In the genomic region with DNA sequence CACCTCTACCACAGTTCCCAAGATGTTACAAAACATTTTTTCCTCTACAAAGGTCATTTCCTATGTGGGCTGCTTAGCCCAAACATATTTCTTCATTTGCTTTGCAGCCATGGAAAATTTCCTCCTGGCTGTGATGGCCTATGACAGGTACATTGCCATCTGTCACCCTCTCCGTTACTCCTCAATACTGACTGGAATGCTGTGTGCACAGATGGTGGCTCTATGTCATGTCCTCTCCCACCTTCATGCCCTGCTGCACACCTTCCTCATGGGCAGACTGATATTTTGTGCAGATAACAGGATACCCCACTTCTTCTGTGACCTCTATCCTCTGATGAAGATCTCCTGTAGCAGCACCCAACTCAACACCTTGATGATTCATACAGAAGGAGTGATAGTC, we compare ENCODE assay signal across 30 mouse cellular contexts. TPM values are rescaled to one million over a fixed set of nuclear protein-coding genes. Genes with fewer than 3 reads are reported as not detected.
DNase-seq lines count a peak whose midpoint lies in the region; ATAC-seq lines count a peak whose summit lies in the region.
"Had no signal": no experiment of that assay in that cellular context is flagged by ENCODE, and none has a peak within 500 bp of the region (broad histone marks: within the 10 kb centered on the region; RNA-seq: fewer than 3 reads in every experiment).

No protein-coding gene starts in this region.

- intact Hi-C loops in heart, postnatal 14 days (cut with DNase I) = no loop called here

- peak; percentile 14 for DNase-seq in cerebellum, adult 11 months
- DNase-seq in cerebellum, adult 18-20 months = peak; percentile 25 to 30
- peak; percentile 48 for DNase-seq in cerebellum, adult 9-10 months
- DNase-seq in cerebellum, postnatal 25 days = peak; percentile 6 to 11
- DNase-seq in heart, postnatal 14 days = no peak
- no peak for DNase-seq in spleen, postnatal 10 days (ENCODE audit: low spot score in 2 of 2)
- no peak for DNase-seq in spleen, adult 12 weeks (ENCODE audit: low spot score)
- DNase-seq: adrenal gland, adult 8-10 months; adrenal gland, postnatal 25 days; gastrocnemius, postnatal 25 days; heart, adult 18-20 months; kidney, adult 2 months had no signal

- no peaks in the 10 kb centered on the region for H3K27me3 ChIP-seq in forebrain, embryonic 13.5 days
- H3K27me3 ChIP-seq: forebrain, embryonic 15.5 days; heart, embryonic 13.5 days; hindbrain, embryonic 12.5 days; hindbrain, embryonic 15.5 days had no signal

- no peaks in the 10 kb centered on the region for H3K4me1 ChIP-seq in forebrain, embryonic 13.5 days
- H3K4me1 ChIP-seq: forebrain, embryonic 10.5 days; forebrain, embryonic 15.5 days; heart, embryonic 13.5 days; hindbrain, embryonic 12.5 days; hindbrain, embryonic 15.5 days had no signal

- 82% methylated on average over 1 of the region's 1 CpGs for WGBS in forebrain, embryonic 13.5 days

- H3K9ac ChIP-seq in forebrain, embryonic 13.5 days = no peak overlapping the region
- H3K9ac ChIP-seq: forebrain, embryonic 15.5 days; heart, embryonic 13.5 days; hindbrain, embryonic 12.5 days; hindbrain, embryonic 15.5 days had no signal

- H3K9me3 ChIP-seq in forebrain, embryonic 13.5 days (replicated peaks) = peaks cover 26% of the 10 kb centered on the region
- H3K9me3 ChIP-seq: hindbrain, embryonic 15.5 days had no signal

- H3K4me3 ChIP-seq in forebrain, embryonic 13.5 days = no peak overlapping the region
- H3K4me3 ChIP-seq: forebrain, embryonic 10.5 days; forebrain, embryonic 15.5 days; heart, embryonic 13.5 days; hindbrain, embryonic 12.5 days; hindbrain, embryonic 15.5 days had no signal

- H3K36me3 ChIP-seq in forebrain, embryonic 13.5 days (ENCODE audit: poor library complexity, severe bottlenecking) = no peaks in the 10 kb centered on the region
- H3K36me3 ChIP-seq: forebrain, embryonic 10.5 days; forebrain, embryonic 15.5 days; heart, embryonic 13.5 days; hindbrain, embryonic 12.5 days; hindbrain, embryonic 15.5 days had no signal

- no peak for ATAC-seq in forebrain, embryonic 13.5 days
- ATAC-seq: CD4-positive, CD25-positive, alpha-beta regulatory T cell, adult 4 months; forebrain, embryonic 15.5 days; intestine, postnatal 0 days had no signal

- H3K4me2 ChIP-seq in forebrain, embryonic 13.5 days = no peak overlapping the region
- H3K4me2 ChIP-seq: forebrain, embryonic 15.5 days; heart, embryonic 13.5 days; hindbrain, embryonic 12.5 days; hindbrain, embryonic 15.5 days had no signal

- H3K27ac ChIP-seq in forebrain, embryonic 13.5 days = no peak overlapping the region
- H3K27ac ChIP-seq: forebrain, embryonic 10.5 days; forebrain, embryonic 15.5 days; heart, embryonic 13.5 days; hindbrain, embryonic 12.5 days; hindbrain, embryonic 15.5 days had no signal

RNA-seq across cellular contexts. Expression of gene Olfr357, which starts 3.4 kb away (rescaled TPM):
- polyA plus RNA-seq in forebrain, embryonic 13.5 days (2015; fragmentation: Nextera tagmentation; extraction: Ambion mirVana) = not detected in 2 replicates
- total RNA-seq in heart, postnatal 14 days (2021) = not detected
- total RNA-seq: adrenal gland, adult 8-10 months; adrenal gland, postnatal 25 days; gastrocnemius, adult 8-10 months; gastrocnemius, postnatal 25 days; heart, adult 18-20 months; heart, postnatal 25 days; hematopoietic stem cell, adult 5-6 weeks; MEL had no signal
- polyA plus RNA-seq: C2C12; CD4-positive, CD25-positive, alpha-beta regulatory T cell, adult 4 months; embryonic facial prominence, embryonic 11.5 days; embryonic facial prominence, embryonic 14.5 days; forebrain, embryonic 10.5 days; forebrain, embryonic 15.5 days; gonadal fat pad, adult 2 months; heart, embryonic 13.5 days; heart, embryonic 16.5 days; hindbrain, embryonic 12.5 days; hindbrain, embryonic 15.5 days; intestine, embryonic 14.5 days; intestine, postnatal 0 days; kidney, adult 2 months had no signal

RNA-seq across cellular contexts. Expression of gene Olfr358, which starts 12.1 kb away (rescaled TPM):
- polyA plus RNA-seq in forebrain, embryonic 13.5 days (2015; fragmentation: Nextera tagmentation; extraction: Ambion mirVana) = not detected in 2 replicates
- not detected for total RNA-seq in heart, postnatal 14 days (2021)
- total RNA-seq: adrenal gland, adult 8-10 months; adrenal gland, postnatal 25 days; gastrocnemius, adult 8-10 months; gastrocnemius, postnatal 25 days; heart, adult 18-20 months; heart, postnatal 25 days; hematopoietic stem cell, adult 5-6 weeks; MEL had no signal
- polyA plus RNA-seq: C2C12; CD4-positive, CD25-positive, alpha-beta regulatory T cell, adult 4 months; embryonic facial prominence, embryonic 11.5 days; forebrain, embryonic 10.5 days; forebrain, embryonic 15.5 days; gonadal fat pad, adult 2 months; heart, embryonic 13.5 days; heart, embryonic 16.5 days; hindbrain, embryonic 12.5 days; hindbrain, embryonic 15.5 days; intestine, embryonic 14.5 days; intestine, postnatal 0 days; kidney, adult 2 months had no signal

Comparison
In these comparisons a context has a peak if more than half of its experiments do, and no peak if none do; other contexts are left out.
1. DNase-seq: peak in cerebellum, adult 11 months (single experiment), cerebellum, adult 18-20 months (2 of 2), cerebellum, adult 9-10 months (single experiment) and cerebellum, postnatal 25 days (2 of 2); none in heart, postnatal 14 days (0 of 2), spleen, postnatal 10 days (0 of 2) and spleen, adult 12 weeks (single experiment).